Mouse (Mus musculus) spleen, adult 2 months (tissue): Measurements from ENCODE around the gene Ccdc97. TPM values are rescaled to one million over a fixed set of nuclear protein-coding genes. Genes with fewer than 3 reads are reported as not detected.

Experiments
- DNase-seq, 2 experiments: peaks; one replicate each; pipeline versions ENCODE4 v3.0.0 to v3.0.0-alpha.2; 2012 to 2021; ENCODE audit warnings: low spot score in 2 of 2, low read depth in 1 of 2
- H3K27ac ChIP-seq: fragments of 200-500 bp; 2 replicates; pipeline ENCODE4 v1.5.1; 2012; ENCODE audit warnings: low read length, inconsistent platforms; ENCODE audit not compliant: insufficient read depth
- H3K27me3 ChIP-seq: fragments of 200-500 bp; 2 replicates; pipeline ENCODE4 v1.6.1; 2012; ENCODE audit warnings: mild to moderate bottlenecking, moderate library complexity, low read length, inconsistent platforms; ENCODE audit not compliant: control insufficient read depth, insufficient read depth
- H3K36me3 ChIP-seq: fragments of 200-500 bp; 2 replicates; pipeline ENCODE4 v1.6.1; 2012; ENCODE audit warnings: mild to moderate bottlenecking, low read length, inconsistent platforms; ENCODE audit not compliant: control insufficient read depth, insufficient read depth
- H3K4me1 ChIP-seq: fragments of 200-500 bp; 2 replicates; pipeline ENCODE4 v1.6.1; 2011; ENCODE audit warnings: inconsistent platforms; ENCODE audit not compliant: control insufficient read depth, insufficient read depth, insufficient read length
- H3K4me3 ChIP-seq: fragments of 200-500 bp; 2 replicates; pipeline ENCODE4 v1.5.1; 2011; ENCODE audit warnings: mild to moderate bottlenecking, inconsistent platforms; ENCODE audit not compliant: insufficient read depth, insufficient read length; ENCODE audit errors: extremely low read depth
- CTCF ChIP-seq: fragments of 200-500 bp; IDR thresholded peaks from 2 replicates; pipeline ENCODE4 v1.5.1; 2011; ENCODE audit warnings: mild to moderate bottlenecking, inconsistent platforms; ENCODE audit not compliant: insufficient read depth, insufficient read length, insufficient replicate concordance; ENCODE audit errors: extremely low read depth
- POLR2A ChIP-seq: fragments of 200-500 bp; IDR thresholded peaks from 2 replicates; pipeline ENCODE4 v1.6.1; 2011; ENCODE audit warnings: low read depth, low read length, inconsistent platforms
- WGBS: fragments of 180-500 bp; shearing (Covaris S2); methylation state at CpG from one replicate; pipeline ENCODE4 v1.1.7; 2018; 5-methylcytosine and 5-hydroxymethylcytosine counted together
- polyA plus RNA-seq: library from polyadenylated mRNA; depleted of rRNA; stranded (reverse); fragments of >200 nt; gene quantifications from 2 replicates; pipeline ENCODE4 v1.2.3, GENCODE M21; 2012

The Ccdc97 gene
- polyA plus RNA-seq, 1 experiment: 81.5 TPM

DNA sequence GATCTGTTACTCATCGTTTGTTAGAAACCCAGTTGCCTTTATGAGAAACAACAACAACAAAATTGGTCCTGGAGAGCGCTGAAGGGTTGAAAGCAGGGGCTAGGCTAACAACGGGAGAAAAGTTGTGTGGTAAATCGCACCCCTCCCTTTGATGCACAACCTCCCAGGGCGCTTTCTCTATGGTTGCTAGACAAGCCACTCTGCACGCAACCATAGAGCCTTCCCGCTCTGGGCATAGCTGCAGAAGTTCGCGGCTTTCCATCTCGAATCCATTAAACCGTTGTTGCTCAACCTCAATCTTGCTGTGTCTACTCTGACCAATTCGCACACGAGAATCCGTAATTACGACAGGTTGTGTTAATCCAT lies 36.6 kb upstream of the Ccdc97 start:
- DNase-seq: peak in 1 of 2 experiments; percentile 45
- TF ChIP-seq POLR2A (no peak), CTCF (no peak)
- under 1% methylated on average over 15 of the region's 15 CpGs for WGBS

DNA sequence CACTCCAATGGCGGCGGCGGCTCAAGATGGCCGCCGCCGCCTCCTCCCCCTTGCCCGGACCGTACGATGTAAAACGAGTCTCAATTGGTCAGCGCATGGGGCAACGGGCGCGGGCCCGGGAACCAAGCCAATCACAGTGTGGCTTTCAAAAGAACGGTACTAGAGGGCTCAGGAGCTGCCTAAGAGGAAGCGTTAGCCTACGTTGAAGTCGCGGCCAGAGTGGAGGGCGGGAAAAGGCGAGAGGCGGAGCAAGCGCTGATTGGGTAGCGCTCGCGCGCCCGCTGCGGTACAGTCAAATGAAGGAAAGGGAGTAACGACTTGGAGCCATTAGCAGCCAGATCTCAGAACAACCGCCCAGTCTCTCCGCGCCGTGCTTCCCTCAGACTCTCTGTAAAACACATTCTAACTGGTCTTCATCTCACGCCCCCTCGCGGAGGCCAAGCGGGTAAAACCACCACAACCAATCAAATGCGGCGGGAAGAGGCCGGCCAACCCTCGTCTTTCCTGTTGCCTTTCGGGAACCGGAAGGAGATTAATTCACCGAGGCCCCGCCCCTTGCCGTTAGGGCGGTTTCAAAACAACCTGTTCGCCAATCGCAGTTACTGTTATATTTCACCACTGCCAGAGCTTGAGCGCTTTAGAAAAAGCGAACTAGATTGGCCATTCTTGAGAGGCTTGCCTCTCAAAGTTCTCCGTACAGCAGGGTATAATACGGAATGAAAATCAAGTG lies 36.0 kb upstream of the Ccdc97 start, which contains the start of gene Hnrnpul1:
TSS of gene Hnrnpul1 (minus strand) at position 20 of the 730 bp plus-strand sequence.
- H3K4me1 ChIP-seq: peaks cover 15% of the 10 kb centered on the region; the same call in 1 of the 2 replicates
- peak; percentile 97 to 99 for DNase-seq
- peak within 1 kb of the TSS; percentile 95 for H3K27ac ChIP-seq
- no peaks in the 10 kb centered on the region for H3K27me3 ChIP-seq
- peaks cover 5% of the 10 kb centered on the region for H3K36me3 ChIP-seq
- peak within 1 kb of the TSS; percentile 68 for H3K4me3 ChIP-seq
- under 1% methylated on average over 55 of the region's 55 CpGs for WGBS
- TF ChIP-seq CTCF: no peak
- no peak; the same call in 1 of the 2 replicates for TF ChIP-seq POLR2A

More for the DNA sequence above, 36.6 kb upstream of the Ccdc97 start:
- no peaks in the 10 kb centered on the region for H3K27me3 ChIP-seq
- peak overlapping the region; percentile 55 for H3K4me3 ChIP-seq
- peak overlapping the region; percentile 85 for H3K27ac ChIP-seq
- peaks cover 15% of the 10 kb centered on the region; the same call in 1 of the 2 replicates for H3K4me1 ChIP-seq
- peaks cover 2% of the 10 kb centered on the region for H3K36me3 ChIP-seq

DNA sequence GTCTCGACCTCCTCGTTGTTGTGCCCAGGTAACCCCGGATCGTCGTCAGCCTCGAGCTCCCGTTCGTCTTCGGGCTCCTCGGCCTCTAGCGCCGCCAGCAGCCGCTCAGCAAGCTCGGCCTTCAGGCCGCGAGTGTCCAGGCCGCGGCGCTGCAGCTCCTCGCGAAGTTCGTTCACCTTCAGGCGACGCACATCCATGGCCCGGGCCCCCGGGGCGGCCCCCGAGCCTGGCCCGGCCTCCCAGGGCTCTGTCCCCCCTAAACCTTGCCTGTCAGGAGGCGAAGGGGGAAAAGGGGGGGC lies 35.5 kb upstream of the Ccdc97 start:
- under 1% methylated on average over 29 of the region's 30 CpGs for WGBS
- no peak for TF ChIP-seq POLR2A
- TF ChIP-seq CTCF: no peak
- no peak for DNase-seq
- Histone ChIP-seq H3K4me3 (peak overlapping the region; percentile 68), H3K27ac (peak overlapping the region; percentile 95), H3K4me1 (peaks cover 15% of the 10 kb centered on the region; the same call in 1 of the 2 replicates), H3K36me3 (peaks cover 10% of the 10 kb centered on the region), H3K27me3 (no peaks in the 10 kb centered on the region)

DNA sequence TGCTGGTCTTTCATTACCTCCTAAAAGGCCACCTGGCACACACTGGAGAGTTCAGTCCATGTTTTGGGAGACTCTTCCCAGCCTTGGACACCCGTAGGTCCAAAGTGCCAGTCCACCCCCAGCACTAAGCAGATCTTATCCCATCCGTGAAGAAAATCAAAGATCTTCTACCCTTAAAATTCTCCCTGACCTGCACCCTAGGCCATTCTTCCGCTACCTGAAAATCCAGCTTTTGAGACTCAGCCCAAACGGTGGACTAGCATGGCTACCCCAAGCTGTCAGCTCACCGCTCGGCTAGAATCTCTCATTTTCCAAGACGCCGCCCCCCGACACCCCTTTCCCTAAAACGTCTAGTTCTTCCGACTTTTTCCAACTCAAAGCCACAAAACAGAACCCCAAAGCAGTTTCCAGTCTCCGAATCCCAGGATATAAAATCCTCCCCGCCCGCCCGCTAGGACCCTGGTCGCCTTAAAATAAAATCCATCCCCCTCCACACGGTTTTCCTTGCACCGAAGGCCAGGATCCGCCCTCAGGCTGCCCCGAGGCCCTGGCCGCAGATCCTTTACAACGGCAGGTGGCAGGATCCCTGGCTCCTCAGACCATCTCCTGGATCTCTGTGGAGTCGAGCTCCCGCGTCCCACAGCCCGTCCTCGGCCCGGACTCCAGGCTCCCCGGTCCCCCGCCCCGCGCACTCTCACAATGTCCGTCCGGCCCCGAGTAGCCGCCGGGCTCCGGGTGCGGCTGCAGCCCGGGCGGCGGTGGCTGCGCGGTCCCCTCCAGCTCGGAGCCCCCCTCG lies 35.0 kb upstream of the Ccdc97 start:
- Histone ChIP-seq H3K4me3 (peak overlapping the region; percentile 68), H3K36me3 (peaks cover 11% of the 10 kb centered on the region), H3K27me3 (no peaks in the 10 kb centered on the region), H3K27ac (peak overlapping the region; percentile 95), H3K4me1 (peaks cover 15% of the 10 kb centered on the region; the same call in 1 of the 2 replicates)
- TF ChIP-seq POLR2A (no peak), CTCF (no peak)
- peak in 1 of 2 experiments; percentile 46 for DNase-seq
- 1% methylated on average over 46 of the region's 46 CpGs for WGBS

DNA sequence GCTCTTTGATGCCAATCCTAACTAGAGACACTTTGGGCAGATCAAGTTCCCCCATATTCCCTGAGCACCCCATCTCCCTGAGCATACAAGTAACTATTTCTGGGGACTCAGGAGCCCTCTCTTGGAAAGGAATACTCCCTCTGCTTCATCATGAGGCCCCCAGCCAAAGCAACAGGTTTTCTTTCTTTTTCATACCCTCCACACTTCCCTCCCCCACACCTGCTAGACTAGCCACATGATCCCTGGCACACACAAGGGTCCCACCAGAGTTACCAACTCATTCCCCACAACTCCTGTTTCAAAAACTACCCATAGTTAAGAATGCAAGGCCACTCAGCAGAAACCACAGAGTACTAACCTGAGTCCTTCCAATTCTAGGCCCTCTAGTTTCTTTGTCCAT lies 34.2 kb upstream of the Ccdc97 start:
- Histone ChIP-seq H3K27me3 (no peaks in the 10 kb centered on the region), H3K4me1 (peaks cover 15% of the 10 kb centered on the region; the same call in 1 of the 2 replicates), H3K27ac (no peak overlapping the region), H3K36me3 (peaks cover 18% of the 10 kb centered on the region), H3K4me3 (peak overlapping the region; percentile 68; the same call in 1 of the 2 replicates)
- TF ChIP-seq CTCF: no peak
- TF ChIP-seq POLR2A: no peak
- no peak for DNase-seq

DNA sequence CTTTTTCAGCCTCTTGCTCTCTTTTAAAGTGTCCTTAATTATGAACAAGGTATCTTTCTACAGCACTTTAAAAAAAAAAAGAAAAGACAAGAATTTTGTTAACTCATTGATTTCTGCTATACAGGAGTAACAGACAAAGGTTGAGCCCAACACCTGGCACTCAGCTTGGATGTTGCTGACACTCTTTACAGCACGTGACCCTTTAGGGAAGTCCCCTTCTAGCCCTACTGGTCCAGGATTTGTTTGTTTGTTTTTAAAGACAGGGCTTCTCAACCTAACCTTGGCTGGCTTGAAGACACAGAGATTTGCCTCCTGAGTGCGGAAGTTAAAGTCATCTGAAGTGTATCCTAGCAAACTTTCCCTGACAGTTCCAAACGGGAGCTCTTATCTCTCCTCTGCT lies 28.0 kb upstream of the Ccdc97 start:
- TF ChIP-seq POLR2A (no peak), CTCF (no peak)
- Histone ChIP-seq H3K27ac (no peak overlapping the region), H3K36me3 (peaks cover 72% of the 10 kb centered on the region), H3K27me3 (no peaks in the 10 kb centered on the region), H3K4me3 (no peak overlapping the region), H3K4me1 (peaks cover 3% of the 10 kb centered on the region; the same call in 1 of the 2 replicates)
- DNase-seq: no peak
- WGBS: 78% methylated on average over 3 of the region's 3 CpGs
